Comparison of ENCODE assay signal across 25 mouse cellular contexts in the genomic region with DNA sequence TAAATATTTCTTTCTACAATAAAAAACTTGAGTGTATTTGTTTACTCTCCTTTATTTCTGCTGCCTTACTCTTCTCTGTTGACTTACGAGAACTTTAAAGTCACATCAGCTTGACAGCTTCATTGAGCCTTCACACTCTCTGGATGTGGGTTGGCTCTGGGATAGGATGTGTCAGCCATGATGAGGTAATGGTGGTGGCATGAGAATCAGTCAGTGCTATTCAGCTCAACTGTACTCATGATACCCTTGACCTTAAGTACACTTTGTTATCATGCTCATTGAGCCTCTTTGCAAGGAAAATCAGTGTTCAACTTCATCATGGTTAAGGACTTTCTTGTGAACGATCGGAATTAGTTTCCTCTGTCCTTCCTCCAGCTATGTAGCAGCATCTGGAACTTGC.
"Had no signal": no experiment of that assay in that cellular context is flagged by ENCODE, and none has a peak within 500 bp of the region (broad histone marks: within the 10 kb centered on the region; RNA-seq: fewer than 3 reads in every experiment).

No protein-coding gene starts in this region.

- H3K27me3 ChIP-seq: heart, embryonic 12.5 days; hindbrain, embryonic 12.5 days; intestine, embryonic 15.5 days; limb, embryonic 13.5 days; limb, embryonic 15.5 days; liver, embryonic 12.5 days had no signal

- H3K9me3 ChIP-seq: heart, embryonic 10.5 days; hindbrain, embryonic 10.5 days; hindbrain, embryonic 12.5 days; intestine, embryonic 15.5 days; limb, embryonic 13.5 days; limb, embryonic 15.5 days had no signal

- H3K4me1 ChIP-seq: heart, embryonic 10.5 days; hindbrain, embryonic 10.5 days; hindbrain, embryonic 12.5 days; intestine, embryonic 15.5 days; limb, embryonic 13.5 days; limb, embryonic 15.5 days; liver, embryonic 12.5 days had no signal

- H3K9ac ChIP-seq: heart, embryonic 12.5 days; hindbrain, embryonic 12.5 days; hindbrain, embryonic 14.5 days; intestine, embryonic 15.5 days; limb, embryonic 13.5 days; limb, embryonic 15.5 days; liver, embryonic 12.5 days; liver, embryonic 14.5 days had no signal

- DNase-seq: gastrocnemius, adult 2 months; gastrocnemius, postnatal 10 days; gastrocnemius, postnatal 25 days; heart, postnatal 10 days; heart, postnatal 4 days; kidney, adult 18-20 months; kidney, adult 8-10 months; kidney, postnatal 10 days; kidney, postnatal 25 days; kidney, postnatal 4 days; left cerebral cortex, postnatal 4 days had no signal

- H3K4me3 ChIP-seq: gastrocnemius, adult 2 months; heart, embryonic 10.5 days; heart, embryonic 12.5 days; hindbrain, embryonic 10.5 days; hindbrain, embryonic 12.5 days; intestine, embryonic 15.5 days; layer of hippocampus, adult 2 months; limb, embryonic 13.5 days; limb, embryonic 15.5 days; liver, embryonic 12.5 days had no signal

- ATAC-seq: hindbrain, embryonic 16.5 days; inflammation-experienced regulatory T-cells, adult 6 months; intestine, embryonic 15.5 days; intestine, postnatal 0 days; liver, embryonic 12.5 days had no signal

- H3K27ac ChIP-seq: heart, embryonic 10.5 days; hindbrain, embryonic 10.5 days; hindbrain, embryonic 12.5 days; hindbrain, embryonic 14.5 days; intestine, embryonic 15.5 days; layer of hippocampus, adult 2 months; limb, embryonic 13.5 days; limb, embryonic 15.5 days; liver, embryonic 12.5 days; liver, embryonic 14.5 days had no signal

- H3K36me3 ChIP-seq: heart, embryonic 10.5 days; heart, embryonic 12.5 days; hindbrain, embryonic 10.5 days; hindbrain, embryonic 12.5 days; intestine, embryonic 15.5 days; liver, embryonic 12.5 days had no signal

- H3K4me2 ChIP-seq: heart, embryonic 12.5 days; hindbrain, embryonic 12.5 days; hindbrain, embryonic 14.5 days; intestine, embryonic 15.5 days; limb, embryonic 13.5 days; limb, embryonic 15.5 days; liver, embryonic 12.5 days had no signal
